ENCODE assay signal across 10 mouse cellular contexts in genomic region chr1:127776246-127776645, GRCm38 (mm10). TPM values are rescaled to one million over a fixed set of nuclear protein-coding genes. Genes with fewer than 3 reads are reported as not detected.
DNase-seq lines count a peak whose midpoint lies in the region; ATAC-seq lines count a peak whose summit lies in the region.
"Had no signal": no experiment of that assay in that cellular context is flagged by ENCODE, and none has a peak within 500 bp of the region (broad histone marks: within the 10 kb centered on the region; RNA-seq: fewer than 3 reads in every experiment).

No protein-coding gene starts in this region.

- 38% methylated on average over 6 of the region's 6 CpGs for WGBS in heart, embryonic 13.5 days
- 68% methylated on average over 6 of the region's 6 CpGs for WGBS in midbrain, embryonic 13.5 days

- H3K4me2 ChIP-seq in heart, embryonic 13.5 days, result peak overlapping the region; percentile 92
- H3K4me2 ChIP-seq in midbrain, embryonic 13.5 days (replicated peaks), result peak overlapping the region; percentile 47

- no peak for ATAC-seq in heart, embryonic 13.5 days (ENCODE audit: extremely low read depth, insufficient number of reproducible peaks, low FRiP score, low TSS enrichment)
- ATAC-seq in midbrain, embryonic 13.5 days, result no peak
- no peak for ATAC-seq in cerebellum, adult (ENCODE audit: insufficient number of reproducible peaks, low FRiP score, low TSS enrichment)

- H3K4me3 ChIP-seq in heart, embryonic 13.5 days, result peak overlapping the region; percentile 86
- peak overlapping the region; percentile 11; the same call in 1 of the 2 replicates for H3K4me3 ChIP-seq in brown adipose tissue, adult 24 weeks (ENCODE audit: insufficient read depth, low read depth, low read length)
- H3K4me3 ChIP-seq in midbrain, embryonic 13.5 days (replicated peaks), result peak overlapping the region; percentile 22

- peaks cover 23% of the 10 kb centered on the region for H3K36me3 ChIP-seq in heart, embryonic 13.5 days
- H3K36me3 ChIP-seq in midbrain, embryonic 13.5 days, result 0 out of 2 replicates have a peak, but pooled peaks cover 3% of the 10 kb centered on the region

- H3K9ac ChIP-seq in heart, embryonic 13.5 days, result peak overlapping the region; percentile 65
- H3K9ac ChIP-seq in midbrain, embryonic 13.5 days (replicated peaks), result 0 out of 2 replicates have a peak overlapping the region, but pooled peaks have one; percentile 32

- H3K4me1 ChIP-seq in heart, embryonic 13.5 days, result peaks cover 68% of the 10 kb centered on the region
- H3K4me1 ChIP-seq in brown adipose tissue, adult 24 weeks (ENCODE audit: control insufficient read depth, insufficient read depth, insufficient read length, low read length), result peaks cover 13% of the 10 kb centered on the region
- peaks cover 58% of the 10 kb centered on the region for H3K4me1 ChIP-seq in midbrain, embryonic 13.5 days (replicated peaks)

- no peak for DNase-seq in heart, postnatal 14 days
- peak; percentile 20 for DNase-seq in induced T-regulatory cell, adult 2 months (ENCODE audit: low read depth)
- DNase-seq in spleen, postnatal 36 days (ENCODE audit: low spot score in 2 of 2), result no peak
- DNase-seq in adrenal gland, adult 2 months, result no peak
- DNase-seq: cerebellum, adult 11-12 months; left cerebral cortex, postnatal 4 days had no signal

- H3K27me3 ChIP-seq in heart, embryonic 13.5 days (replicated peaks), result no peaks in the 10 kb centered on the region
- no peaks in the 10 kb centered on the region for H3K27me3 ChIP-seq in midbrain, embryonic 13.5 days

- H3K27ac ChIP-seq in heart, embryonic 13.5 days (replicated peaks), result no peak overlapping the region
- H3K27ac ChIP-seq in brown adipose tissue, adult 24 weeks (replicated peaks; ENCODE audit: low read depth, low read length), result no peak overlapping the region
- H3K27ac ChIP-seq in midbrain, embryonic 13.5 days, result no peak overlapping the region

- intact Hi-C loops in heart, postnatal 14 days (cut with DNase I), result loop anchor here (5.0 kb wide), 1 partner anchor 96 kb away; no protein-coding TSS in a partner anchor

- no peaks in the 10 kb centered on the region for H3K9me3 ChIP-seq in heart, embryonic 13.5 days
- H3K9me3 ChIP-seq in midbrain, embryonic 13.5 days, result no peaks in the 10 kb centered on the region

RNA-seq across cellular contexts. Expression of gene Ccnt2, which starts 2.3 kb away (rescaled TPM):
- 56.9 and 62.6 TPM in 2 replicates for polyA plus RNA-seq in heart, embryonic 13.5 days (2015; fragmentation: Nextera tagmentation; extraction: Ambion mirVana)
- total RNA-seq in heart, postnatal 14 days (2021), result 10 to 100 TPM; 31.0 to 33.2 TPM
- polyA plus RNA-seq in brown adipose tissue, adult 24 weeks (2012; ENCODE audit: insufficient read depth, insufficient read length, missing spikeins), result 9.3 and 12.0 TPM in 2 replicates
- 132 and 134 TPM in 2 replicates for polyA plus RNA-seq in midbrain, embryonic 13.5 days (2015; fragmentation: Nextera tagmentation; extraction: Ambion mirVana)
- 10 to 100 TPM; 30.9 to 47.7 TPM for total RNA-seq in adrenal gland, adult 2 months (2021)
- polyA plus RNA-seq in adrenal gland, adult 2 months (2012; rRNA removed), result 8.9 and 9.4 TPM in 2 replicates

RNA-seq across cellular contexts. Expression of gene Acmsd, which starts 47.0 kb away (rescaled TPM):
- 0.49 and 0.56 TPM in 2 replicates for polyA plus RNA-seq in heart, embryonic 13.5 days (2015; fragmentation: Nextera tagmentation; extraction: Ambion mirVana)
- under 1 TPM; 0.33 to 0.44 TPM for total RNA-seq in heart, postnatal 14 days (2021)
- polyA plus RNA-seq in brown adipose tissue, adult 24 weeks (2012; ENCODE audit: insufficient read depth, insufficient read length, missing spikeins), result not detected in 2 replicates
- polyA plus RNA-seq in midbrain, embryonic 13.5 days (2015; fragmentation: Nextera tagmentation; extraction: Ambion mirVana), result 0.09 and 0.22 TPM in 2 replicates
- total RNA-seq in adrenal gland, adult 2 months (2021), result under 1 TPM in 1 of 2 experiments, not detected in 1; 0.17 TPM
- not detected in 2 replicates for polyA plus RNA-seq in adrenal gland, adult 2 months (2012; rRNA removed)
- total RNA-seq: left cerebral cortex, postnatal 4 days had no signal

Comparison
In these comparisons a context has a peak if more than half of its experiments do, and no peak if none do; other contexts are left out.
1. H3K4me3 ChIP-seq: peak in every context shown above with its lines; median percentile 86 in heart, embryonic 13.5 days; 22 in midbrain, embryonic 13.5 days; 11 in brown adipose tissue, adult 24 weeks.